Mouse (Mus musculus) c-Kit-positive CD71-negative TER-119-negative erythroid progenitor cells, embryonic 14.5 days (primary cell): Measurements from ENCODE around the gene Gm49388.

Source experiments
- DNase-seq: peaks from one replicate; pipeline ENCODE4 v3.0.0-alpha.2; 2013; ENCODE audit warnings: low read depth

Gene Gm49388

DNA sequence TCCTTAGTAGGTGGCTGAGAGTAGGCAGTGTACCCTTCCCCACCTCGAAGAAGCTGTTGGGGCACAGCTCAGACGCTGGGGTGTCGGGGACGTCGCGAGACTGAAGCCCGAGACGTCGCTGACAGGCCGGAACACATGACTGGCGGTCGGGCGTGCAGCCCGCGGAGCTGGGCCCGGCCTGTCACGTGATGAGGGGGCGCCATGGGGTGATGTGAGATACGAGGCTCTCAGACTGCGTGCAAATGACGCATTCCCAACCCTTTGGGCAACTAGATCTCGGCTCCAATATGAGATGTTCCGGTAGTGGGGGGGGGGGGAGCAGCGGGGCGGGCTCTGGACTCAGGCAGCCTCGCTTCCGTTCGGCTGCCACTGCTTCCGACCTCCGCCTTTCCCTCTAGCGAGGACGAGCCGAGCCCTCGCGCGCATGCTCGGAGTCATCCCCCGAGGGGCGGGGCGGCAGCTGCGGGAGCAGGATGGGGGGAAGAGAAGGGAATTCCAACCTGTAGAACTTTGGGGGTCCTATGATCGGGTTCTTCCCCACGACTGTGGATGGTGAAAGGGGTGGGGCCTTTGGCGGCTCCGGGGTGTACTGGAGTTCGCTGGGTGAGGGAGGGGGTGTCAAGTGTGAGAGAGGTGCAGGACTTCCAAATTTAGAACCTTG lies 56.1 kb downstream of the Gm49388 start:
- peak; percentile 81 for DNase-seq

DNA sequence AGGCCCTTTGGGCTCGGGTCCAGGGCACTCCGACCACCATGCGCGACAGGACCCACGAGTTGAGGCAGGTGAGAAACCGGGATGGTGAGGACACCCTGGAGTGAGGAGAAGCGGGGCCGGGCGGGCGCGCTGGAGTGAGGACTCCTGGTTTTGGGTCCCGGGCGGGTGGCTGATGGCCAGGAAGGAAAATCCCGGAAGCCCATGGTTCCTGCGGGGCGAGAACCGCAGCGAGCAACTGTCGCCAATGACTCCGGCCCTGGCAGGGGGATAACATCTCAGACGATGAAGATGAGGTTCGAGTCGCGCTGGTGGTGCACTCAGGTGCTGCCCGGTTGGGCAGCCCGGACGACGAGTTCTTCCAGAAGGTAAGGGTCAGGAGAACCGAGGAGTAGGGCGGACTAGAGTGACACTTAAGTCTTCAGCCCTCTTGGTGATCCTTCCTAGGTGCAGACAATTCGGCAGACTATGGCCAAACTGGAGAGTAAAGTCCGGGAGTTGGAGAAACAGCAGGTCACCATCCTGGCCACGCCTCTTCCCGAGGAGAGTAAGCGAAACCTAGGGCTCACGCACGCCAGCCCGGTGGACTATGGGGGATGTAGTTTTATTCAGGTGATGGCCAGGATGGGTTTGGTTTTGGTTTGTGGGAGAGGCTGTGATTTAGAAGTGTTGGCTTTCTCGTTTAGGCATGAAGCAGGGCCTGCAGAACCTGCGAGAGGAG lies 56.8 kb downstream of the Gm49388 start:
- DNase-seq, result peak; percentile 78

GRCm38 (mm10) chr7:127849973-127850875 lies 64.8 kb downstream of the Gm49388 start:
- no peak for DNase-seq

- DNase-seq, result no peak
Measured at GRCm38 (mm10) chr7:127850906-127851305, 65.5 kb downstream of the Gm49388 start.
